Mouse (Mus musculus): ENCODE data around the gene Gm20767.
A peak's percentile ranks its signal among the peaks of the same experiment; 100 is the strongest.
"Not testable (repeated sequence)": the region's sequence is repeated elsewhere in the genome, so short reads cannot be mapped to it uniquely, and the experiment has no call there.

The Gm20767 gene

GRCm38 (mm10) chr13:120139946-120140345 lies at the start of gene Gm20767:
TSS of gene Gm20767 (plus strand) at chr13:120140246.
- DNase-seq (ENCODE audit: low spot score in 2 of 2), result not testable (repeated sequence)

GRCm38 (mm10) chr13:120092950-120093349 lies 47.1 kb upstream of the Gm20767 start:
- not testable (repeated sequence) for DNase-seq (ENCODE audit: low spot score in 2 of 2)

- not testable (repeated sequence) for DNase-seq (ENCODE audit: low spot score in 2 of 2)
Measured at GRCm38 (mm10) chr13:120096241-120096937, 43.7 kb upstream of the Gm20767 start.

- not testable (repeated sequence) for DNase-seq (ENCODE audit: low spot score in 2 of 2)
Measured at GRCm38 (mm10) chr13:120096938-120097256, 43.1 kb upstream of the Gm20767 start.

GRCm38 (mm10) chr13:120099327-120099726 lies 40.7 kb upstream of the Gm20767 start:
- not testable (repeated sequence) for DNase-seq (ENCODE audit: low spot score in 2 of 2)

- DNase-seq (ENCODE audit: low spot score in 2 of 2), result not testable (repeated sequence)
Measured at GRCm38 (mm10) chr13:120106504-120106903, 33.5 kb upstream of the Gm20767 start.

- not testable (repeated sequence) for DNase-seq (ENCODE audit: low spot score in 2 of 2)
Measured at GRCm38 (mm10) chr13:120107000-120107399, 33.0 kb upstream of the Gm20767 start.

GRCm38 (mm10) chr13:120142348-120142747 lies 2.3 kb downstream of the Gm20767 start:
- DNase-seq (ENCODE audit: low spot score in 2 of 2), result not testable (repeated sequence)

GRCm38 (mm10) chr13:120149660-120150407 lies 9.8 kb downstream of the Gm20767 start:
- peak in 1 of 2 experiments; percentile 8 for DNase-seq (ENCODE audit: low spot score in 2 of 2)

GRCm38 (mm10) chr13:120150589-120150988 lies 10.5 kb downstream of the Gm20767 start:
- peak in 1 of 2 experiments; percentile 12 for DNase-seq (ENCODE audit: low spot score in 2 of 2)

- peak in 1 of 2 experiments; percentile 56 for DNase-seq (ENCODE audit: low spot score in 2 of 2)
Measured at GRCm38 (mm10) chr13:120168301-120168700, 28.3 kb downstream of the Gm20767 start.

GRCm38 (mm10) chr13:120172133-120172532 lies 32.1 kb downstream of the Gm20767 start, which contains the start of gene Gm21818:
TSS of gene Gm21818 (plus strand) at chr13:120172433.
- not testable (repeated sequence) for DNase-seq (ENCODE audit: low spot score in 2 of 2)

- DNase-seq (ENCODE audit: low spot score in 2 of 2), result not testable (repeated sequence)
Measured at GRCm38 (mm10) chr13:120196189-120196821, 56.3 kb downstream of the Gm20767 start.

All from spleen, postnatal 4 days (tissue).